Mouse (Mus musculus): ENCODE results near the gene Atg4b.
"Not testable (repeated sequence)": the region's sequence is repeated elsewhere in the genome, so short reads cannot be mapped to it uniquely, and the experiment has no call there.

The Atg4b gene

DNA sequence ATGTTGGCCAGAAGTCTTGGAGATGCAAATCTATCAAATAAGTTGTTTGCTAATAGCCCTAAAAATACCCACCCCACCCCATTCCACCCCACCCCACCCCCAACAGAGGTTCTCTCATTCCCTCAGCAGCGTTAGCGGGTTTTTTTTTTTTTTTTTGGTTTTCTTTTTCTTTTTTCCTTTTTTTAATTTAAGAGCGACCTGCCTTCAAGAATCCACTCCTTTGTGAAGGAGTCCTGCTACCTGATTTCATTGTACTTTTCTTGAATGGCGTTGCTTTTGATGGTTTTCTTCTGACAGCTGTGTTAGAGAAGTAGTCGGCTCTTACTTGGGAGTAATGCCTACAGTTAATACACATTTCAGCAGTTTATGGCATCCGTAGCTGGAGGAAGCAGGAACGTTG, 4.3 kb downstream of the Atg4b start:
- in situ Hi-C loops (cut with MboI, MseI): loop anchor here (10.0 kb wide), 1 partner anchor 241 kb away; the partner anchor contains the start of gene Farp2

DNA sequence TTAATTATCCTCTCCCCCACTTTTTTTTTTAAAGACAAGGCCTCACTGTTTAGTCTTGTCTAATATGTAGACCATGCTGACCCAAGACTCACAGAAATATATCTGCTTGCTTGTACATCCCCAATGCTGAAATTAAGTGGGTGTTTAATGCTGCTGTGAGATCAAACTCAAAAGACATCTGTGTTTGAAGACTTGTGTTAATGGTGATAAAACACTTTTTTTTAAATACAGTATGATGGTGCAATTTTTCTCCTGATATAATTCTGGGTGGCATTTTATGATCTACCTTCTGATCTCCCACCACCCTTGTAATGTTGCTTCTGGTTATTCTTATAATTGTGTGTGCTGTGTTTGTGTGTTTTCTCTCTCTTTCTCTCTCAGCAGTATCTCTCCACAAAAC, 4.9 kb downstream of the Atg4b start:
- in situ Hi-C loops (cut with MboI, MseI): loop anchor here (10.0 kb wide), 1 partner anchor 241 kb away; the partner anchor contains the start of gene Farp2

DNA sequence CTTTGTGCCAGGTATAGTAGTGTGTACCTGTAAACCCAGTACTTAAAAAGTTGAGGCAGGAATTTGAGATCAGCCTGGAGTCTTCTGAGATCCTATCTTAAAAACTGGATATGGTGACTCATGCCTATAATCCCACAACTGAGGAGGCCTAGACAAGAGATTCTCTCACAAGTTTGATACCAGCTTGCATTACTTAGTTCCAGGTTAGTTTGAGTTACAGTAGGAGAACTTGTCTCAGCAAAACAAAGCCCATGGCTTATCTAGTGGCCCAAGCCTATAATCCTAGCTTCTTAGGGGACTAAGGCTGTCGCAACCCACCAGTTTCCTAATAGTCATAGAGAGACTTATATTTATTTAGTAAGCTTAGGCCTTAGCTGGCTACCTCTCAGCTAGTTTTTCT, 8.8 kb downstream of the Atg4b start:
- in situ Hi-C loops (cut with MboI, MseI): no loop called here

DNA sequence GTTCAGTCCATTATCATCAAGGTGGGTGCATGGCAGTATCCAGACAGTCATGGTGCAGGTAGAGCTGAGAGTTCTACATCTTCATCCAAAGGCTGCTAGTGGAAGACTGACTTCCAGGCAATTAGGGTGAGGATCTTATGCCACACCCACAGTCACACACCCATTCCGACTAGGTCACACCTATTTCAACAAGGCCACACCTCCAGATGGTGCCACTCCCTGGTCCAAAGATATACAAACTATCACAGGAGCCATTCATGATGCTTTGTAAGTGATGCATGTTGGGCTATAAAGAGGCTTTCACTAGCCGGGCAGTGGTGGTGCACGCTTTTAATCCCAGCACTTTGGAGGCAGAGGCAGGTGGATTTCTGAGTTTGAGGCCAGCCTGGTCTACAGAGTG, 12.2 kb downstream of the Atg4b start:
- in situ Hi-C loops (cut with MboI, MseI): not testable (repeated sequence)

DNA sequence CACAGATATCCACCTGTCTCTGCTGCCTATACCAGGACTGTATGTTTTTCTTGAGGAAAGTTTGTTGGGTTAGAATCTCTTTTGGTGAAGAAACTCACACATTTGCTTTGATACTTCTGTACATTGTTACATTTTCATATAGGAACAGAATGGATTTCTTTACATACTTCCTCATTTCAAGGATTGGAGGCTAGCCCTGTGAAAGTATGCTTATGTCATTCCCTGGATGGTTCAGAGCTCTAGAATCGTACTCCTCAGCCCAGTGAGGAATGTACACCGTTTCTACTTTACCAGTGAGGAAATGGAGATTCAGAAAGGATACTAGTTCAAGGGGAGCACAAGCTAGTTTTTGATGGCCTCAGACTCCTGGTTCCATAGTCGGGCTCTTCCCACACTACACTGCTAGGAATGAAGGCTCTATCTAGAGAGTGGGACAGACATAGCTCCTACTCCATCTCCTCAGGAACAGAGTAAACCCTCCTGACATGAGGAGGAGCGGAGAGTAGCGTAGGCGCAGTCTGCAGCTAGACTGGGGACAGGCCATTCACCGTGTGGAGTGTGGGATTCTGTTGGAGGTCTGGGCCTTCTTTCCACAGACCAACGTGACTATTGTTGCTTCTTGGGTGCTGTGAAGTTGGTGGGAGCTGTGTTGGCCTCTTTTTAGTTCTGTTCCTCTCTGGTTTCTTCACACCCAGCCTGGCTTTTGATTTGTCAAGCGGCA, 13.7 kb downstream of the Atg4b start:
- in situ Hi-C loops (cut with MboI, MseI): no loop called here

DNA sequence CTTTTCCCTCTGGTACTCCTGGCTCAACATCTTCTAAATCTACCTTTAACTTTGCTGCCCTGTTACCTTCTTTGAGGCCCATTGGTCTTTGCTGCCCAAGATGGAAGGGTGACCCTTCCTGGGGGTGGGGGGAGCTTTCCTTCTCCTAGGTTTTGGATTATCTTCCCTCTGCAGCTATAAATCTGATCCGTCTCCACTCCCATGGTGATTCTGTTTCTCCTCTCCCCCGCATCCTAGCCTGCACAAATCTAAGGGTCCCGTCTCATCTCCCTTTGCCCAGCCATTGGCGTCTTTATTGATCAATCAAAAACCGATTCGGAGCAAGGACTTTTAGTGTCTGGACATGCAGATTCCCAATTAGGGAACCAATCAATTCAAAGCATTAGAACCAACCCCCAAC, 16.3 kb downstream of the Atg4b start:
- in situ Hi-C loops (cut with MboI, MseI): no loop called here

DNA sequence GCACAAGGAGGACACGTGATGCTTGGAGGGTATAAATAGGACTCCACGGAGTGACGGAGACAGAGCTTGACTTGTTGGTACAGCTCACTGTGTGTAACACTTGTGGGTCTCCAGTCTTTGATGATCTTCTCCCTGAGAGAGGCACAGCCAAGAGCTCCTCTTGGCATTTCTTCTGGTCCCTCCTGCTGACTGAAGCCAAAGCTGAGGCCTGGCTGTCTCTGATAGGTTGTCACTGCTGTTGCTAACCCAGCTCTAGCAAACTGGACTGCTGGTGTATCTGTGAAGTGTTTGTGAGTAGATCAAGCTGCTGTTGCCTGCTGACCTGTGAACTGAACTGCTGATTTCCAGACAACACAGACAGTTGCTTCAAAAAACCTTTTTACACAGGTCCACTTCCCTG, 18.6 kb downstream of the Atg4b start:
- in situ Hi-C loops (cut with MboI, MseI): no loop called here

DNA sequence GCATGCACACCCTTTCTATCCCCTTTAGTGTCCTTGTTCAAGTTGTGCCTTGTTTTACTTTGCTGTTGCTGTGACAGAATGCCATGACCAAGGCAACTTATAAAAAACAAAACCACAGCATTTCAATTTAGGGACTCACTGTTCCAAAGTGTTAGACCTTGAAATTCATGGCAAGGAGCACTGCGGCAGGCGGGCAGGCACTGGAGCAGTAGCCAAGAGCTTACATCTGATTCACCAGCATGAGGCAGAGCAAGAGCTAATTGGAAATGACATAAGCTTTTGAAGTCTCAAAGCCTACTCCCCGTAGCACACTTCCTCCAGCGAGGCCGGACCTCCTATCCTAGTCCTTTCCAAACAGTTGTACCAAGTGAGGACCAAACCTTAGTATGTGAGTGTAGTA, 25.4 kb downstream of the Atg4b start:
- in situ Hi-C loops (cut with MboI, MseI): no loop called here

DNA sequence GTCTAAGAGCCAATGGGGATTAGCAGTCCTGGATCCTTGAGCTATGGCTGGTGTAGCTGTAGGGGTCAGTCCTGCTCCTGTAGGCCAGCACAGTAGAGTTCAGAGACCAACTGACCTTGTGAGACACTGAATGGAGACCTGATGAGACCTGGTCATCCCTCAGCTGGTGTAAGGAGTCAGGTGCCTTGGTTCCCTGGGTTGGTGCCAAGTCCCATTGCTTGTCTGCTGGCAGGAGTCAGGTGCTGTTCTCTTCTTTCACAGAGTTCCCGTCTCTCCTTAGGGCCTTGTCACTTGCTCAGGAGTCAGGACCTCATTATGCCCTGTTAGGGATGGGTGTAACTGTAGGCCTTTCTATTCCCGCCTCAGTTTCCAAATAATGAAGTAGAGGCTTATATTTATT, 35.6 kb downstream of the Atg4b start:
- in situ Hi-C loops (cut with MboI, MseI): no loop called here

DNA sequence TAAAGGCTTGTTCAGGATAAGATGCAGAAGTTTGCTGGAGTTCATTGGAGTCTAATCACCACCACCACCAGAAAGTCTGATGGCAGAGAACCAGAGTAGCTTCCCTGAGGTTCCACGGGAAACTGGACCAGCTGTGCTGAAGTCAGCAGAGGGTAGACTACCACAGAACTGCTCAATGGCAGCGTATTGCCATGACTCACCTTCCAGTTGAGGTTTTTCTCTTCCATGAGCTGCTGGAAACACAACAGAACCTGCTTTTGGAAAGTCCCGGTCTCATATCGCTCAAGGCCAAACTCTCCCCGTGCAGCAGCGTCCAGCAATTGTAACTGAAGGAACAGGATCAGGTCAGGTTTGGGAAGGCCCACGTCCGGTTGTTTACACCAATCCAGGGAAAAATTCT, 43.2 kb downstream of the Atg4b start:
- in situ Hi-C loops (cut with MboI, MseI): no loop called here

DNA sequence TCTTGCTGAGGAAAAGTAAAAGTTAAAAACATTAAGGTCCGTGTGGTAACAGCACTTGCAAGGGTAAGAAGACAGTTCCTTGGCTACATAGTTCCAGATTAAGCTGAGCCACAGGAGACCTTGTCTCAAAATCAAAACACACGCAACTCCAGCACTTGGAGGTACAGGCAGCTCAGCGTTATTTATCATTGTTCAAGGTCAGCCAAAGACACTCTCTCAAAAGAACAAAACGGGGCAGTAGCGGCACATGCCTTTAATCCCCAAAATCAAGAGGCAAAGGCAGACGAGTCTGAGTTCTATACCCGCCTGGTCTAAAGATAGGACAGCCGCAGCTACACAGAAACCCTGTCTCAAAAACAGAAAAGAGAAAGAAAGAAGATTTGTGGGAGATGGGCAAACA, 44.6 kb downstream of the Atg4b start:
- in situ Hi-C loops (cut with MboI, MseI): no loop called here

DNA sequence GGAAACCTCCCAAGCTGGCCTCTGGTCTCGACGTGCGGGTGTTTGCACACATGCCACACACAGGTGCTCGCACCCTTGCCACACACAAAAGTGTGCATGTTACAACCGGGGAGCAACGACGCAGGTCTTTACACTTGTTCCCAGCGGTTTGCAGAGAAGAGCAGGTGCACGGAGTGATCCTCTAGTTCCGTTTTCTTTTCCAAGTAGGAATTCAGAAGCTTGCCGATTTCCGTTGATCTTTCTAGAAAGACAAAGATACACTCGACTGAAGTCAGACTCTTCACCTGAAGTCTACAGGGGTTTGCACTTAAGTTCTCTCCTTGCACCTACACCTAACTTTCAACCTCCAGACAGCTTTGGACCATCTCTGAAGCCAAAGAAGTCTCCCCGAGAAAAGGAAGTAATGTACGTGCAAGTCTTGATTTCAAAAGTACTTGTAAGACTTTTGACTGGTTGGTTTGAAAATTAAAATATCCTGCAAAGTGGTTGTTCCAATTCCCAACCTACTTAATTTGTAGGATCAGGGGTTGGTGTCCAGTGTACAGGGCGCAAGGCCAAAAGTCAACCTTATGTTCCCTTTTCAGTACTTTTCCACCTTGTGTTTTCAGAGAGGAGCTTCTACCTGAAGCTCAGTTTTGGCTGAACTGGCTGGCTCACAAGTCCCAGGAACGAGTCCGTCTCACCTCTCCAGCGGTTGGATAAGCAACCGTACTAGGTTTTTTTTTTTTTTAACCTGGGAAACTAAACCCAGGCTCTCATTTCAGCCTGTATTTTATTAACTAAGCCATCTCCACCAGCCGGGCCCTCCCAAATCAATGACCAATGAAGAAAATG, 49.6 kb downstream of the Atg4b start:
- in situ Hi-C loops (cut with MboI, MseI): no loop called here

DNA sequence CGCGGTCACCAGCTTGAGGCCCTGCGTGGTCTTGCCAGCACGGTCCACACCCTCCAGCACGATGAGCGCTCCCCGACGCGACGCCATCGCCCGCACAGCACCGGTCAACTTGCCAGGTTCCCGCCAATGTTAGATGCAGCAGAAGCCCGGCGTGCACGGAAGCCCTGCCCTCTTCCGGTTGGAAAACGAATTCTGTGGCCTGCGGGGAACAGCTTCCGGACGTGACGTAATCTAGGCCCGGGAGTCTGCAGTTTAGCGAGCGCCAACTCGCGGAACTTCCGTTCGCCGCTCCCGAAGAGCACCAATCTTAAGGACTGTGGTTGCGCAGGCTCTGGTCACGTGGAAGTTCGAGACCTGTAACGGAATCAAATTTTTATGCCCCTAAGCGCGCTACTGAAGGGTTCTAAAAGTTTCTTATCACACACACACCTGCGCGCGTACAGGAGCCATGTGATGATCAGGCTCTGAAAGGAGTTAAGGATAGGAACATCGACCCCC, 50.5 kb downstream of the Atg4b start, which contains the start of gene Dtymk:
TSS of gene Dtymk (minus strand) at position 194 of the 498 bp plus-strand sequence.
- in situ Hi-C loops (cut with MboI, MseI): no loop called here

DNA sequence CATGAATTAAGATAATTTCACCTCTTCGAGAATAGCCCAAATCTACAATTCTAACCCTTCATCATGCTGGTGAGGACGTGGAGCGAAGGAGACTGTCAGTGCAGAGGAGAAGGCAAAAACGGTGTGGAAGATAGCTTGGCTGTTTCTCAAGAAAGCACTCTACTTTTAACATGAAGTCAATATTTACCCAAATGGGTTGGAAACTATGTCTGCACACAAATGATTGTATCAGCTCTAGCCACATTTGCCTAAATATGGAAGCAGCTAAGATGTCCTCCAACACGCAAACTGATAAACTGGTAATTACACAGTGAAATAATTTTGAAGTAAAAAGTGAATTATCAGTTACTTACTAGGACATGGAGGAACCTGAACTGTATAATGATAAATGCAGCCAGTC, 51.5 kb downstream of the Atg4b start:
- in situ Hi-C loops (cut with MboI, MseI): no loop called here

DNA sequence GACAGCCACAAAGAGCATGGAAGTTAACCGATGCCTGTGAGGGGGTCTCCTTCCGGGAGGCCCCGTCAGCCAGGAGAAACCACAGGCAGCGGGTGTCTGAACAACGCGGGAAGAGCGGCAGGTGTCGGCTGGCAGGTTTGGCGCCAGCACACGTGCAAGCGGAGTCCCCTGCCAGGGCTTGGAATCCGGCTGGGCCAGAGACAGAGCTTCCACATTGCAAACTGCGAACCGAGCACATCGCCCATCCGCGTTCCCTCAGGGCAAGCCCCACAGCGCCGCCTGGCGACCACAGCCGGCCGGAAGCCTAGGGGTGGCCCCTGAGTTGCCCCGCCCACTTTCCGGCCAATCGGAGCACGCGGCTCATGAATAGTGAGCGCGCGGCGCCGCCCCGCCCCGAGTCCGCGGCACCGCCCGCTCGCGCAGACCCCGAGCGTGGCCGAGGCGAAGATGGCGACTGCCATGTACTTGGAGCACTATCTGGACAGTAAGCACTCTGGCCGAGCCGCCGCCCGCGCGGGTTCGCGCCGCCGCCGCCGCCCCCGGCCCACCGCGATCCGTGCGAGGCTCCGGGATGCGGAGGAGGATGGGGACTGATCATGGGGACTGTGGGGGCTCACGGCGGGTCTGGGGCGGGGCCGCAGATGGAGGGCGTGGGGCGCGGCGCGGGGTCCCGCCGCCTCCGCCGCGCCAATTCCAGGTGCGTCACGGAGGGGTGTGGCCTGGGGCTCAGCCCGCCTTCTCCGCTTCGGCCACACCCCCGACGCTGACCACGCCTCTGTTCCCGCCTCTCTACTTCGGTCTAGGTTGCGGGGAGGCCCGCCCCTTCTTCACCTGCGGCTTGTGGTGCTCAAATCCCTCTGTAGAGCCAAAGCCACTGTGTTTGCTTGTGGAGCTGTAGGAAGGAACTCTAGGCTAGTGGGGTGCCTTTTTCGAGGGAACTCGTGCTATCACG, 52.5 kb downstream of the Atg4b start, which contains the start of gene Ing5:
TSS of gene Ing5 (plus strand) at position 410 of the 952 bp plus-strand sequence.
- in situ Hi-C loops (cut with MboI, MseI): no loop called here

DNA sequence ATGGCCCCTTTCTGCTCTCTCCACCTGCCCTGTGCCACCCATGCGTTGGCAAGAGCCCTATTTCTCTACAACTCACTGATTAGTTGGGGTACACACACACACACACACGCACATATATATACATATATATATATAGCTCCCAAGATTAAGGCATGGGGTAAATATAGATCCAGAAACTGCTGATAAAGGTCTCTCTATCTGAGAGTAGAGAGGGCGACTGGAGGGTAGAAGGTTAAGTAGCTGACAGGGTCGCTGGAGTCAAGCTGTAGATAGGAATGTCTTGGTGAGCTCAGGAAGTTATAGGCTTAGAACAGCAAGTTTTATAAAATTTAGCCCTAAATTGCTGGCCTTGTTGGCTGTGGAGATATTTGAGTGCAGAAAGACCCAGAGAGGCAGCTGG, 53.5 kb downstream of the Atg4b start:
- in situ Hi-C loops (cut with MboI, MseI): no loop called here

DNA sequence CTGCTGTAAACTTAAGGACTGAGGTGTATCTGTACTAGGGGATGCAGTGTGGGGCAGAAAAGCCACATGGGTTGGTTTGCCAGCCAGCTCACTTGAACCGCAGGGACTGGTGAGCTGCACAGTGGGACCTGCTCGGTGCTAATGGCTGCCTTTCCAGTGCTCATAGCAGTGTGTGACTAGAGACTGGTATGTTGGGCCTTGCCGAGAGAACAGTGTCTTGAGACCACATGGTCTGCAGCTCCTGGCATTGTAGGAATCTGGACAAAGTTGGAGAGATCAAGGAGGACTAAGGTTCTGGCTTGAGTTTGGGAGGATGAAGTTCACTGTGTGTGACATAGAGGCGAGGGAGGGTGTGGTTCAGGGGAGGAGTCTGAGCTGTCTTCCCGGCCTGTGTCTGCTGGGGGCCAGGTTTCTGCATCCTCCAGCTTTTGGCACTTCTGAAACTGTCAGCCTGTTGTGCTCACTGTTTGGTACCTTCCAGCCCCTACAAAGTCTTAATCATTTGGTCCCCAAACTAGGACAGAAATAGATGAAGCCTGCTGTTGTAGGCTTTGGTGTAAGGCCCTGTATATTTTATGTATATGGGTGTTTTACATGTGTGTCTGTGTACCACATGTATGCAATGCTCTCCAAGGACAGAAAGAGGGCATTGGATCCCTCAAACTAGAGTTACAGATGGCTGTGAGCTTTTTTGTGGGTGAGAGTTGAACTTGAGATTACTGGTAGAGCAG, 54.1 kb downstream of the Atg4b start:
- in situ Hi-C loops (cut with MboI, MseI): no loop called here

DNA sequence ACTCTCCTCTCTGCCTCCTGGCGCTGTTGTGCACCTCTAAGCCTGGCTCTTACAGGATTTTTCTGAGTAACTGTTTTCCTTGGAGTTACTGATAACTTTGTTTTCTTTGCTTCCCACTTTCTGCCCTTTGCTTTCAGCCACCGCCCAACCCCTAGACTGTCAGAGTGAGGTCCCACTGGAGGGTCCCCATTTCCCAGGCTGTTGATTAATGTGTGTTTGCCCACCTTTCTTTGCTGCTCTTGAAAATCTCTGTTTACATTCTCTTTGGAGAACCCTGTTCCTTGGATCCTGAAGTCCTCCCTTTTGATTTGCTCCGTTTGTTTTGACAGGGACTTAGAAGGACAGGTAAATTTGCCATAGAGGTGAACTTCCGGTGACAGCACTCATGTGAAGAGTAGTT, 57.6 kb downstream of the Atg4b start:
- in situ Hi-C loops (cut with MboI, MseI): no loop called here

DNA sequence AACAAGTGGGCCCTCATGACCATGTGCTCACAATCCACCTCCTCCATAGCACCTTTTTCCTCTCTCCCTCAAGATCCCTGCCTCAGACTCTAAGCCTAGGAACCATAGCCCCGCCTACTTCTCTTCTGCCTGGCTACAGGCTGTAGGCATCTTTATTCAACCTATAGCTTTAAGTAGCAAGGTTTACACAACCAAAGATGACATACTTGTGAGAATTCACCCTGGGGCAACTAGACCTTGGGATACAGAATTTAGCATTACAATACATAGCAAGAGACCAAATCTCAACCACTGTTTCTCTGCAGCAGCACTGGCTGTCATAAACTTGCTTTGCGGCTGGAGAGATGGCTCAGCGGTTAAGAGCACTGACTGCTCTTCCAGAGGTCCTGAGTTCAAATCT, 58.7 kb downstream of the Atg4b start:
- in situ Hi-C loops (cut with MboI, MseI): no loop called here

DNA sequence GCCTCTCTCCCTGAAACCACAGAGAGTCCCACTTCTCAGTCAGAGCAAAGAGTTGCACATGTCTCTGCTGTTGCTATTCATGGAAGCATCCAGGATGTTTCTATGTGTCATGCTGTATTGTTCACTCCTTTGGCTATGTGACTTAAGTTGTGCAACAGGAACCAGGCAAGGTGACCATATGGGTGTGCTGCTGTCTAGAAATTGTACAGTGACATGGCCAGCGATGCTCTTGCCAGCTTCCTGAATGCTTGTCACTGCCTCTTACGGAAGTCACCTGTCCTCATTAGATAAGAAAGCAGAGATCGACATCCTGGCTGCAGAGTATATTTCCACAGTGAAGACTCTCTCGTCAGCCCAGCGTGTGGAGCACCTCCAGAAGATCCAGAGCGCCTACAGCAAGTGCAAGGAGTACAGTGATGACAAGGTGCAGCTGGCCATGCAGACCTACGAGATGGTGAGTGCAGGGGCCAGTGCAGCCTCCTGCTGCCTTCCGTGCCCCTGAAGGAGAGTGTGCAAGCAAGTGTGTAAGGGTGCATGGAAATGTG, 60.3 kb downstream of the Atg4b start:
- in situ Hi-C loops (cut with MboI, MseI): no loop called here
